Mouse (Mus musculus) liver, postnatal 0 days (tissue): ENCODE data around the gene Klk1b4. TPM values are rescaled to one million over a fixed set of nuclear protein-coding genes. Genes with fewer than 3 reads are reported as not detected.

Experiments
- ATAC-seq: fragments of 200-750 bp; cut with Nextera tagmentation; 2 replicates; pipeline ENCODE4 v1.8.0; 2017; ENCODE audit warnings: mild to moderate bottlenecking, moderate library complexity
- DNase-seq: peaks from one replicate; pipeline ENCODE4 v3.0.0-alpha.2; 2016
- H3K27ac ChIP-seq: fragments of 300-500 bp; sonication (generic); 2 replicates; pipeline ENCODE4 v1.5.1; 2014; ENCODE audit warnings: antibody characterized with exemption, moderate library complexity, mild to moderate bottlenecking, low read depth
- H3K27me3 ChIP-seq: fragments of 300-500 bp; sonication (generic); 2 replicates; pipeline ENCODE4 v1.6.1; 2014; ENCODE audit warnings: low read length, control low read depth, mixed read lengths; ENCODE audit not compliant: insufficient read depth
- H3K36me3 ChIP-seq: fragments of 300-500 bp; sonication (generic); replicated peaks from 2 replicates; pipeline ENCODE4 v1.6.1; 2014; ENCODE audit warnings: mild to moderate bottlenecking, control low read depth, low read length, moderate library complexity, mixed read lengths; ENCODE audit not compliant: insufficient read depth
- H3K4me1 ChIP-seq: fragments of 300-500 bp; sonication (generic); 2 replicates; pipeline ENCODE4 v1.6.1; 2014; ENCODE audit warnings: antibody characterized with exemption, mild to moderate bottlenecking, control low read depth; ENCODE audit not compliant: insufficient read depth
- H3K4me2 ChIP-seq: fragments of 300-500 bp; sonication (generic); 2 replicates; pipeline ENCODE4 v1.6.1; 2014; ENCODE audit warnings: low read depth, mild to moderate bottlenecking, low read length, moderate library complexity, mixed read lengths
- H3K4me3 ChIP-seq: fragments of 300-500 bp; sonication (generic); 2 replicates; pipeline ENCODE4 v1.5.1; 2014; ENCODE audit warnings: low read depth, low read length
- H3K9ac ChIP-seq: fragments of 300-500 bp; sonication (generic); replicated peaks from 2 replicates; pipeline ENCODE4 v1.6.1; 2014; ENCODE audit warnings: mild to moderate bottlenecking, moderate library complexity
- H3K9me3 ChIP-seq: fragments of 300-500 bp; sonication (generic); 2 replicates; pipeline ENCODE4 v1.6.1; 2016; ENCODE audit warnings: mild to moderate bottlenecking, control low read depth, low read length, mixed read lengths
- CTCF ChIP-seq: sonication (generic); IDR thresholded peaks from 2 replicates; pipeline ENCODE4 v1.5.1; 2016; ENCODE audit warnings: antibody characterized with exemption, low read depth
- EP300 ChIP-seq: IDR thresholded peaks from 2 replicates; pipeline ENCODE4 v1.6.1; 2016; ENCODE audit warnings: antibody characterized with exemption, low read depth, mild to moderate bottlenecking
- WGBS: fragments of 180-500 bp; shearing (Covaris S2); extraction: QIAGEN DNeasy Blood & Tissue Kit; methylation state at CpG from one replicate; pipeline ENCODE4 v1.1.7; 2014; ENCODE audit not compliant: insufficient replicate concordance; 5-methylcytosine and 5-hydroxymethylcytosine counted together
- polyA plus RNA-seq: library from polyadenylated mRNA; unstranded; fragments of >200 nt; fragmentation: Nextera tagmentation; extraction: Ambion mirVana; gene quantifications from 2 replicates; pipeline ENCODE4 v1.2.1, GENCODE M21; 2015

Klk1b4 gene
- polyA plus RNA-seq, 1 experiment from 2014 or later = not detected

DNA sequence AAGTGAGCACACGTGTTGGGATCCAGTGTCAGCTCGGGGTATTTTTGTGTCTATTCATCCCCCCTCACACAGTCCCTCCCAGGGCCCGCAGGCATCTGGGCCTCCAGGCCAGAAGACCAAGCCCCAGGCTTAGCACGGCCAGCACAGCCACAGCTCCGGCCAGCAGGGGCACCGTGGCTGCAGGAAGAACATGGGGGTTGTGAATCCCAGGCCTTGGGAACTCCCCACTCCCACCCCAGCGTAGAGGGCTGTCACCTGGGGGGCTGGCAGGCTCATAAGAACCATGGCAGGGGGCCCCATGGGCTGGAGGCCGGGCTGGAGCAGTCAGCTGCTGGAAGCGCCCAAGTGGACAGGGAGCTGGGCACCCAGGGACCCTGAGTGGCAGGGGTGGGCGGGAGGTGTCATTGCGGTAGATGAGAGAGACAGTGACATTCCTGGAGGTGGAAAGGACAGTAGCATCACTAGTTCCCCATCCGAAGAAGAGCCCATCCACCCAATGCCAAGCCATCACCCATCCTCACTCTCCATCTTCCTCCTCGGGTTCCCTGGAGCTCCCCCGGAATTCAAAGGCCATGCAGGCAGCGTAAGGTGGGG lies 45.9 kb downstream of the Klk1b4 start:
- Histone ChIP-seq H3K4me1 (no peaks in the 10 kb centered on the region), H3K36me3 (peaks cover 31% of the 10 kb centered on the region), H3K4me2 (no peak overlapping the region), H3K27me3 (no peaks in the 10 kb centered on the region), H3K27ac (no peak overlapping the region), H3K9me3 (no peaks in the 10 kb centered on the region), H3K9ac (no peak overlapping the region), H3K4me3 (no peak overlapping the region)
- DNase-seq = no peak
- no peak; the same call in 1 of the 2 replicates for ATAC-seq
- WGBS = 75% methylated on average over 15 of the region's 15 CpGs
- TF ChIP-seq EP300 (no peak), CTCF (no peak)

GRCm38 (mm10) chr7:44254930-44255329 lies 47.7 kb downstream of the Klk1b4 start:
- Histone ChIP-seq H3K4me2 (no peak overlapping the region), H3K9ac (no peak overlapping the region), H3K9me3 (no peaks in the 10 kb centered on the region), H3K36me3 (peaks cover 20% of the 10 kb centered on the region), H3K27ac (no peak overlapping the region), H3K4me1 (no peaks in the 10 kb centered on the region), H3K4me3 (no peak overlapping the region), H3K27me3 (no peaks in the 10 kb centered on the region)
- DNase-seq = no peak
- no peak for TF ChIP-seq EP300
- TF ChIP-seq CTCF = no peak
- WGBS = 54% methylated on average over 6 of the region's 6 CpGs
- no peak for ATAC-seq

DNA sequence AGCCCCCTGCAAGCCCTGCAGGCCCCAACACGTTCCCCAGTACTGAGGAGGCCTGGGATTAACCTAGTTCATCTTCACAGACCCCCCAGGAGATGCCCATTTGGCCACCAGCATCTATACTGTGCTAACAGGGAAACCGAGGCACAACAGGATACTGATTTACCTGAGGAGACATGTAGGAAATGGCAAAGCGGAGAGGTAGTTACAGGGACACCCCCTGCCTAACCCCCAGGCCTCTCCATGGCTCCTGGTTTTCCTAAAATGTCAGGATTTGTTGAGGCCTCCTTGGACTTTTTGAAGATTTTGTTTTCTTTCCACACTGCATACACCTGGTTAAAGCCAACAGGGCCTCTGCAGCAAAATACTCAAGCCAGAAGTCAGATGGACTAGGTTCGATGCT lies 50.0 kb downstream of the Klk1b4 start, which contains the start of gene Acp4:
TSS of gene Acp4 (minus strand) at position 101 of the 400 bp plus-strand sequence.
- TF ChIP-seq EP300 = no peak
- no peak for TF ChIP-seq CTCF
- Histone ChIP-seq H3K27me3 (0 out of 2 replicates have a peak, but pooled peaks cover 5% of the 10 kb centered on the region), H3K36me3 (peaks cover 12% of the 10 kb centered on the region; the same call in 1 of the 2 replicates), H3K4me1 (no peaks in the 10 kb centered on the region), H3K9me3 (no peaks in the 10 kb centered on the region), H3K4me2 (no peak within 1 kb of the TSS), H3K4me3 (no peak within 1 kb of the TSS), H3K27ac (no peak within 1 kb of the TSS), H3K9ac (no peak within 1 kb of the TSS)
- no peak for DNase-seq
- ATAC-seq = no peak
- 73% methylated on average over 4 of the region's 4 CpGs for WGBS

DNA sequence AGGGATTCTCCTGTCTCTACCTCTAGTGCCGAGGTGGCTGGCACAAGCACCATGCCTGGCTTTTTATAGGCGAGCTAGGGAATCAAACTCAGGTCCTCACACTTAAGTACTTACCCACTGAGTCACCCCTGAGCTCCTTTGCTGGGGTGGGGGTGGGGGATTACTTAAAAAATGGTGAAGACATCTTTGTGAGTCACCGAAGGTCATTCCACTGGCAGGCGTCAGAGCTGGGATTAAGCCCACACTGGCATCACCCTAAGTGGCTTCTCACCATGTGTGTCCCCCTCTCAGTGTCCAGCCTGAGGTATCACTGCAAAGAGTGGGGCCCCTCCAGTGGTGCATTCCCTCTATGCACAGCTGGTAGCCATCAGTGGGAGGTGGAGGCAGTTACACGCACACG lies 53.2 kb downstream of the Klk1b4 start:
- Histone ChIP-seq H3K4me3 (no peak overlapping the region), H3K4me1 (no peaks in the 10 kb centered on the region), H3K9ac (no peak overlapping the region), H3K27ac (no peak overlapping the region), H3K9me3 (no peaks in the 10 kb centered on the region), H3K36me3 (no peaks in the 10 kb centered on the region), H3K27me3 (peaks cover 11% of the 10 kb centered on the region; the same call in 1 of the 2 replicates), H3K4me2 (no peak overlapping the region)
- no peak for TF ChIP-seq EP300
- 63% methylated on average over 6 of the region's 6 CpGs for WGBS
- ATAC-seq (no peak), DNase-seq (no peak)

DNA sequence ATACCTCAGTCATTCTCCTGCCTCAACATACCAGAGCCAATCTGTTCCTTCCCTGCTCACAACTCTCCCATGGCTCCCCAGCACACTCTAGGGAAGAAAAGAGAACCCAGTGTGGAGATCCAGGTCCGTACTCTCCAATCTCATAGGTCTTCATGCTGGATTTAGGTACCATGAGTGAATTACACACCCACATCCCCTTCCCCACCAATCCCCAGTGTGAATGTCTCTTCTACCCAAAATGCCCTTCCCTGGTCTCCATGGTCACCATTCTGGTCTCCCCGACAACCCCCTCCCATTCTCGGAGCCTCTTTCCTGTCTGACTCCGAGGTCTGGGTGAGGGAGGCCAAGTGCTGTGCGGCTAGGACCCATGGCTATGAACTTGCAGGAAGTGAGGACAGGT lies 53.9 kb downstream of the Klk1b4 start, which contains the start of gene Gm15517:
TSS of gene Gm15517 (plus strand) at position 301 of the 400 bp plus-strand sequence.
- TF ChIP-seq CTCF = no peak
- TF ChIP-seq EP300 = no peak
- H3K9ac ChIP-seq = 0 out of 2 replicates have a peak within 1 kb of the TSS, but pooled peaks have one; percentile 7
- WGBS = 34% methylated on average over 5 of the region's 5 CpGs
- H3K4me1 ChIP-seq = no peaks in the 10 kb centered on the region
- H3K9me3 ChIP-seq = no peaks in the 10 kb centered on the region
- H3K27me3 ChIP-seq = peaks cover 11% of the 10 kb centered on the region; the same call in 1 of the 2 replicates
- H3K27ac ChIP-seq = no peak within 1 kb of the TSS
- ATAC-seq = no peak
- H3K36me3 ChIP-seq = no peaks in the 10 kb centered on the region
- H3K4me3 ChIP-seq = no peak within 1 kb of the TSS
- no peak for DNase-seq
- H3K4me2 ChIP-seq = no peak within 1 kb of the TSS

Other genes with a start within 250 kb of the Klk1b4 start
- gene Klk1b1, start 240.7 kb upstream of the Klk1b4 start, polyA plus RNA-seq = not detected in 2 replicates
- gene Klk1b9, start 231.4 kb upstream of the Klk1b4 start, polyA plus RNA-seq = not detected in 2 replicates
- not detected in 2 replicates for gene Klk1b11, start 211.6 kb upstream of the Klk1b4 start, polyA plus RNA-seq
- not detected in 2 replicates for gene Klk1b26, start 195.3 kb upstream of the Klk1b4 start, polyA plus RNA-seq
- gene Klk1b27, start 155.1 kb upstream of the Klk1b4 start, polyA plus RNA-seq = not detected in 2 replicates
- not detected in 2 replicates for gene Klk1b21, start 105.1 kb upstream of the Klk1b4 start, polyA plus RNA-seq
- not detected in 2 replicates for gene Klk1b22, start 94.8 kb upstream of the Klk1b4 start, polyA plus RNA-seq
- not detected in 2 replicates for gene Klk1b16, start 70.7 kb upstream of the Klk1b4 start, polyA plus RNA-seq
- not detected in 2 replicates for gene Klk1b24, start 19.2 kb upstream of the Klk1b4 start, polyA plus RNA-seq
- not detected in 2 replicates for gene Klk1b3, start 9.2 kb upstream of the Klk1b4 start, polyA plus RNA-seq
- gene Klk1b5, start 8.5 kb downstream of the Klk1b4 start, polyA plus RNA-seq = not detected in 2 replicates
- gene Klk1, start 17.9 kb downstream of the Klk1b4 start, polyA plus RNA-seq = 0.79 TPM in 1 of 2 replicates, not detected in the other
- gene Gm36864, start 28.7 kb downstream of the Klk1b4 start, polyA plus RNA-seq = not detected in 2 replicates
- 0.51 and 0.54 TPM in 2 replicates for gene 1700028J19Rik, start 39.3 kb downstream of the Klk1b4 start, polyA plus RNA-seq
- gene 2410002F23Rik, start 39.3 kb downstream of the Klk1b4 start, polyA plus RNA-seq = 18.8 and 20.6 TPM in 2 replicates
- gene Acp4, start 49.9 kb downstream of the Klk1b4 start, polyA plus RNA-seq = not detected in 2 replicates
- not detected in 2 replicates for gene Gm15517, start 54.0 kb downstream of the Klk1b4 start, polyA plus RNA-seq
- 1.6 and 1.8 TPM in 2 replicates for gene Clec11a, start 99.5 kb downstream of the Klk1b4 start, polyA plus RNA-seq
- gene Shank1, start 102.8 kb downstream of the Klk1b4 start, polyA plus RNA-seq = not detected in 2 replicates
- gene Syt3, start 176.7 kb downstream of the Klk1b4 start, polyA plus RNA-seq = 0.04 TPM in 1 of 2 replicates, not detected in the other
- 0.15 and 0.18 TPM in 2 replicates for gene 1700008O03Rik, start 178.4 kb downstream of the Klk1b4 start, polyA plus RNA-seq
- not detected in 2 replicates for gene Lrrc4b, start 221.6 kb downstream of the Klk1b4 start, polyA plus RNA-seq